Mouse (Mus musculus): ENCODE measurements at regions not wholly inside any gene's neighbourhood (a gene's known extent, or its start where the extent isn't known, plus 50 kb on each side); places are given as distances from the start of the nearest gene placed in this dataset.

GRCm38 (mm10) chr6:99889055-99889454 lies 162.9 kb upstream of the Prok2 start:
- DNase-seq = no peak

- no peak for DNase-seq
These were observed 161.7 kb upstream of the Prok2 start for GRCm38 (mm10) chr6:99887904-99888303.

GRCm38 (mm10) chr6:99884755-99885154 lies 158.6 kb upstream of the Prok2 start:
- DNase-seq = no peak

GRCm38 (mm10) chr6:99884054-99884453 lies 157.9 kb upstream of the Prok2 start:
- DNase-seq = peak; percentile 27

GRCm38 (mm10) chr6:99881606-99882005 lies 155.4 kb upstream of the Prok2 start:
- no peak for DNase-seq

GRCm38 (mm10) chr6:99874852-99875251 lies 148.7 kb upstream of the Prok2 start:
- no peak for DNase-seq

- no peak for DNase-seq
These were observed 147.8 kb upstream of the Prok2 start for GRCm38 (mm10) chr6:99874029-99874428.

- no peak for DNase-seq
These were observed 139.9 kb upstream of the Prok2 start for GRCm38 (mm10) chr6:99866061-99866460.

- DNase-seq = peak; percentile 34
These were observed 138.8 kb upstream of the Prok2 start for GRCm38 (mm10) chr6:99864949-99865348.

GRCm38 (mm10) chr6:99863418-99863817 lies 137.2 kb upstream of the Prok2 start:
- DNase-seq = no peak

GRCm38 (mm10) chr6:99857411-99857810 lies 131.2 kb upstream of the Prok2 start:
- DNase-seq = no peak

- no peak for DNase-seq
These were observed 127.5 kb upstream of the Prok2 start for GRCm38 (mm10) chr6:99853716-99854115.

GRCm38 (mm10) chr6:99850706-99851105 lies 124.5 kb upstream of the Prok2 start:
- DNase-seq = no peak

GRCm38 (mm10) chr6:99845508-99845846 lies 119.3 kb upstream of the Prok2 start:
- no peak for DNase-seq

GRCm38 (mm10) chr6:99844775-99845507 lies 118.7 kb upstream of the Prok2 start:
- no peak for DNase-seq

GRCm38 (mm10) chr6:99843507-99843906 lies 117.3 kb upstream of the Prok2 start:
- no peak for DNase-seq

GRCm38 (mm10) chr6:99842723-99843122 lies 116.5 kb upstream of the Prok2 start:
- no peak for DNase-seq

GRCm38 (mm10) chr6:99840823-99841222 lies 114.6 kb upstream of the Prok2 start:
- no peak for DNase-seq

- DNase-seq = peak; percentile 75
These were observed 107.1 kb upstream of the Prok2 start for GRCm38 (mm10) chr6:99833323-99833722.

- no peak for DNase-seq
These were observed 101.4 kb upstream of the Prok2 start for GRCm38 (mm10) chr6:99827625-99828024.

GRCm38 (mm10) chr6:99824808-99825207 lies 98.6 kb upstream of the Prok2 start:
- peak; percentile 66 for DNase-seq

- DNase-seq = no peak
These were observed 96.3 kb upstream of the Prok2 start for GRCm38 (mm10) chr6:99822471-99822870.

GRCm38 (mm10) chr6:99819255-99819929 lies 93.2 kb upstream of the Prok2 start:
- peak; percentile 44 for DNase-seq

GRCm38 (mm10) chr6:99818486-99818885 lies 92.3 kb upstream of the Prok2 start:
- DNase-seq = no peak

GRCm38 (mm10) chr6:99817245-99817644 lies 91.1 kb upstream of the Prok2 start:
- DNase-seq = no peak
